Mouse (Mus musculus): ENCODE data around the gene Ltf. TPM values are rescaled to one million over a fixed set of nuclear protein-coding genes. Genes with fewer than 3 reads are reported as not detected.
A peak's percentile ranks its signal among the peaks of the same experiment; 100 is the strongest.

Gene Ltf
- polyA plus RNA-seq, 1 experiment from 2014 or later = not detected

GRCm38 (mm10) chr9:111046222-111046621, 27.2 kb downstream of the Ltf start:
- DNase-seq (ENCODE audit: low spot score) = no peak
- H3K9me3 ChIP-seq (ENCODE audit: control insufficient read depth, low read length) = no peaks in the 10 kb centered on the region
- H3K36me3 ChIP-seq (ENCODE audit: control insufficient read depth, insufficient read depth, low read length) = no peaks in the 10 kb centered on the region
- no peak for ATAC-seq (ENCODE audit: low FRiP score)
- no peak overlapping the region for H3K9ac ChIP-seq (ENCODE audit: low read depth, low read length)
- H3K27me3 ChIP-seq (ENCODE audit: control insufficient read depth, insufficient read depth, low read length) = no peaks in the 10 kb centered on the region
- H3K27ac ChIP-seq (ENCODE audit: low read depth, low read length) = no peak overlapping the region
- no peaks in the 10 kb centered on the region for H3K4me1 ChIP-seq (replicated peaks; ENCODE audit: control insufficient read depth, insufficient read depth, low read length)
- H3K4me2 ChIP-seq (replicated peaks; ENCODE audit: low read depth, low read length) = no peak overlapping the region
- 70% methylated on average over 3 of the region's 3 CpGs for WGBS
- H3K4me3 ChIP-seq (ENCODE audit: low read depth, low read length) = no peak overlapping the region

DNA sequence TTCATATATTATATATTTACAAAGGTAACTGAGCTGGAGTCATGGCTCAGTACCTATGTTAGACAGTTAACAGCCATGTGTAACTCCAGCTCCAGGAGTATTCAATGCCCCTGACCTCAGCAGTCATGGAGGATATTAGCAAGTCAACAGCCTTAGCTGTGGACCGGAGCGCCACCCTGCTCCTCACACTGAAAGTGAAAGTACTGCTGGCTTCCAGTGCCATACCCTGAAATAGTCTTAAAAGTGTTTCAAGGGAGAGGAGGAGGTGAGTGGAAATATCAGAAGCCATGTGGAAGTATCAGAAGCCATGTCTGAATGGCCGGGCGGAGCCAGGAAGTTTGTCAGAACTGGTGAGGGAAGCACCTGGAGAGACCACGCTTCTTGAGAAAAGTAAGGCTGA, 28.2 kb downstream of the Ltf start:
- H3K4me2 ChIP-seq (replicated peaks; ENCODE audit: low read depth, low read length) = no peak overlapping the region
- no peaks in the 10 kb centered on the region for H3K27me3 ChIP-seq (ENCODE audit: control insufficient read depth, insufficient read depth, low read length)
- H3K9me3 ChIP-seq (ENCODE audit: control insufficient read depth, low read length) = no peaks in the 10 kb centered on the region
- H3K9ac ChIP-seq (ENCODE audit: low read depth, low read length) = no peak overlapping the region
- H3K4me1 ChIP-seq (replicated peaks; ENCODE audit: control insufficient read depth, insufficient read depth, low read length) = no peaks in the 10 kb centered on the region
- no peak overlapping the region for H3K4me3 ChIP-seq (ENCODE audit: low read depth, low read length)
- H3K27ac ChIP-seq (ENCODE audit: low read depth, low read length) = no peak overlapping the region
- WGBS = 97% methylated on average over 5 of the region's 5 CpGs
- ATAC-seq (ENCODE audit: low FRiP score) (no peak), DNase-seq (ENCODE audit: low spot score) (no peak)
- no peaks in the 10 kb centered on the region for H3K36me3 ChIP-seq (ENCODE audit: control insufficient read depth, insufficient read depth, low read length)

GRCm38 (mm10) chr9:111048452-111048851, 29.4 kb downstream of the Ltf start:
- no peak for ATAC-seq (ENCODE audit: low FRiP score)
- Histone ChIP-seq H3K27ac (ENCODE audit: low read depth, low read length) (no peak overlapping the region), H3K27me3 (ENCODE audit: control insufficient read depth, insufficient read depth, low read length) (no peaks in the 10 kb centered on the region), H3K9ac (ENCODE audit: low read depth, low read length) (no peak overlapping the region), H3K36me3 (ENCODE audit: control insufficient read depth, insufficient read depth, low read length) (no peaks in the 10 kb centered on the region), H3K9me3 (ENCODE audit: control insufficient read depth, low read length) (no peaks in the 10 kb centered on the region), H3K4me2 (replicated peaks; ENCODE audit: low read depth, low read length) (no peak overlapping the region), H3K4me3 (ENCODE audit: low read depth, low read length) (no peak overlapping the region), H3K4me1 (replicated peaks; ENCODE audit: control insufficient read depth, insufficient read depth, low read length) (no peaks in the 10 kb centered on the region)
- WGBS = 86% methylated on average over 3 of the region's 3 CpGs
- DNase-seq (ENCODE audit: low spot score) = no peak

GRCm38 (mm10) chr9:111054923-111055322, 35.9 kb downstream of the Ltf start:
- Histone ChIP-seq H3K27me3 (ENCODE audit: control insufficient read depth, insufficient read depth, low read length) (no peaks in the 10 kb centered on the region), H3K9me3 (ENCODE audit: control insufficient read depth, low read length) (no peaks in the 10 kb centered on the region), H3K4me2 (replicated peaks; ENCODE audit: low read depth, low read length) (no peak overlapping the region), H3K9ac (ENCODE audit: low read depth, low read length) (no peak overlapping the region), H3K27ac (ENCODE audit: low read depth, low read length) (no peak overlapping the region), H3K36me3 (ENCODE audit: control insufficient read depth, insufficient read depth, low read length) (no peaks in the 10 kb centered on the region), H3K4me3 (ENCODE audit: low read depth, low read length) (no peak overlapping the region), H3K4me1 (replicated peaks; ENCODE audit: control insufficient read depth, insufficient read depth, low read length) (no peaks in the 10 kb centered on the region)
- WGBS = 91% methylated on average over 9 of the region's 9 CpGs
- DNase-seq (ENCODE audit: low spot score) (no peak), ATAC-seq (ENCODE audit: low FRiP score) (no peak)

DNA sequence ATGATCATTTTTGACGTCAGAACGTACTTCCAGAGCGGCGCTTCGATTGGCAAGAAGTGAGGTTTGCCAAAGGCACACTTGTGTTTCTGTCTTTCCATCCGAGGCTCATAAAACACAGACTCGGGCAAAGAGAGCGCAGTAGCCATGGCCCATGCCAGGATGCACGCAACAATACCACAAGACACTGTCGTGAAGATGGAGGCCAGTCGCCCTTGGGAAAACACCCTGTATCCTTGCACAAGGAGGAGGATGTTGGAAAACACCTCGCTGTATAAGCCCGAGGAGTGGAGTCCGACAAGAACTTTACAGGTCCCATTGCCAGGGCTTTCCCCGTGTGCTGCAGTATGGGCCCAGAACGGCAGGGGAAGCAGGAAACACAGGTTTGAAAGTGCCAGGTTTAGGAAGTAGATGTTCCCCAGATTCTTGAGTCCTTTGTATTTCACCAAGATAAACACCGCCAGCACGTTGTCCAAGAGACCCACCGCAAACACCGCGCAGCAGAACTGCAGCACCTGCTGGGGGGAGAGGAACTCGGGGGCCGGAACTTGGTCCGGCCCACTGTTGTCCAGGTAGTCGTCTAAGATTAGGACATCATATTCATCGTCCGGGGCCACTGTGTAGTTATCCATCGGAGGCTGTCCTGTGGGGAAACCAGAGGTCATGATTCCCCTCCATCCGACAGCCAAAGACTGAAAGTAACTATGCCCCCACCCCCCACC, 36.9 kb downstream of the Ltf start:
- Histone ChIP-seq H3K36me3 (ENCODE audit: control insufficient read depth, insufficient read depth, low read length) (no peaks in the 10 kb centered on the region), H3K4me2 (replicated peaks; ENCODE audit: low read depth, low read length) (no peak overlapping the region), H3K4me3 (ENCODE audit: low read depth, low read length) (no peak overlapping the region), H3K27ac (ENCODE audit: low read depth, low read length) (no peak overlapping the region), H3K9me3 (ENCODE audit: control insufficient read depth, low read length) (no peaks in the 10 kb centered on the region), H3K4me1 (replicated peaks; ENCODE audit: control insufficient read depth, insufficient read depth, low read length) (no peaks in the 10 kb centered on the region), H3K27me3 (ENCODE audit: control insufficient read depth, insufficient read depth, low read length) (no peaks in the 10 kb centered on the region), H3K9ac (ENCODE audit: low read depth, low read length) (no peak overlapping the region)
- no peak for DNase-seq (ENCODE audit: low spot score)
- no peak for ATAC-seq (ENCODE audit: low FRiP score)
- 81% methylated on average over 29 of the region's 29 CpGs for WGBS

DNA sequence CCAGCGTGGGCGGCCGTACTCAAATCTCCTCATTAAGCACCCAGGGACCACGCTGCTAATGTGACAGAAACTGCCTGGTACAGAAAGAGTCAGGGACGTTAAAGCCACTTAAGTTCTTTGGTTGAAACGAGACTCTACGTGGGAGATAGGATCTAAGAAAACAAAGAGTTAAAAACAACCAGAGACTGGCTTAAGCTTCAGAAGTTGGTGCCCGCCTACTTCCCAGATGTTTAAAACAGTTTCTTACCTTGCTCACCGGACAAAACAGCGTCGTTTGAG, 37.4 kb downstream of the Ltf start:
- no peak overlapping the region for H3K4me3 ChIP-seq (ENCODE audit: low read depth, low read length)
- peak overlapping the region; percentile 15; the same call in 1 of the 2 replicates for H3K4me2 ChIP-seq (replicated peaks; ENCODE audit: low read depth, low read length)
- WGBS = 51% methylated on average over 11 of the region's 11 CpGs
- no peaks in the 10 kb centered on the region for H3K27me3 ChIP-seq (ENCODE audit: control insufficient read depth, insufficient read depth, low read length)
- ATAC-seq (ENCODE audit: low FRiP score) (no peak), DNase-seq (ENCODE audit: low spot score) (no peak)
- no peak overlapping the region for H3K9ac ChIP-seq (ENCODE audit: low read depth, low read length)
- H3K27ac ChIP-seq (ENCODE audit: low read depth, low read length) = no peak overlapping the region
- H3K9me3 ChIP-seq (ENCODE audit: control insufficient read depth, low read length) = no peaks in the 10 kb centered on the region
- no peaks in the 10 kb centered on the region for H3K4me1 ChIP-seq (replicated peaks; ENCODE audit: control insufficient read depth, insufficient read depth, low read length)
- H3K36me3 ChIP-seq (ENCODE audit: control insufficient read depth, insufficient read depth, low read length) = no peaks in the 10 kb centered on the region

- H3K4me3 ChIP-seq (ENCODE audit: low read depth, low read length) = no peak within 1 kb of the TSS
- ATAC-seq (ENCODE audit: low FRiP score) (no peak), DNase-seq (ENCODE audit: low spot score) (no peak)
- no peaks in the 10 kb centered on the region for H3K36me3 ChIP-seq (ENCODE audit: control insufficient read depth, insufficient read depth, low read length)
- 53% methylated on average over 17 of the region's 17 CpGs for WGBS
- H3K4me1 ChIP-seq (replicated peaks; ENCODE audit: control insufficient read depth, insufficient read depth, low read length) = no peaks in the 10 kb centered on the region
- H3K4me2 ChIP-seq (replicated peaks; ENCODE audit: low read depth, low read length) = peak within 1 kb of the TSS; percentile 15
- H3K9me3 ChIP-seq (ENCODE audit: control insufficient read depth, low read length) = no peaks in the 10 kb centered on the region
- H3K27ac ChIP-seq (ENCODE audit: low read depth, low read length) = no peak within 1 kb of the TSS
- no peaks in the 10 kb centered on the region for H3K27me3 ChIP-seq (ENCODE audit: control insufficient read depth, insufficient read depth, low read length)
- H3K9ac ChIP-seq (ENCODE audit: low read depth, low read length) = no peak within 1 kb of the TSS
These were observed 37.9 kb downstream of the Ltf start, which contains the start of gene Ccrl2 for GRCm38 (mm10) chr9:111056798-111057543. Gene Ccrl2, minus strand, starts transcription at chr9:111057519.

GRCm38 (mm10) chr9:111057544-111058370, 38.7 kb downstream of the Ltf start:
- Histone ChIP-seq H3K4me1 (replicated peaks; ENCODE audit: control insufficient read depth, insufficient read depth, low read length) (no peaks in the 10 kb centered on the region), H3K4me3 (ENCODE audit: low read depth, low read length) (no peak overlapping the region), H3K9ac (ENCODE audit: low read depth, low read length) (no peak overlapping the region), H3K4me2 (replicated peaks; ENCODE audit: low read depth, low read length) (no peak overlapping the region), H3K27ac (ENCODE audit: low read depth, low read length) (no peak overlapping the region), H3K27me3 (ENCODE audit: control insufficient read depth, insufficient read depth, low read length) (no peaks in the 10 kb centered on the region), H3K36me3 (ENCODE audit: control insufficient read depth, insufficient read depth, low read length) (no peaks in the 10 kb centered on the region), H3K9me3 (ENCODE audit: control insufficient read depth, low read length) (no peaks in the 10 kb centered on the region)
- ATAC-seq (ENCODE audit: low FRiP score) = no peak
- 70% methylated on average over 14 of the region's 14 CpGs for WGBS
- DNase-seq (ENCODE audit: low spot score) = no peak
